Mouse (Mus musculus) myocyte (in vitro differentiated cells): ENCODE results near the gene Skp2. TPM values are rescaled to one million over a fixed set of nuclear protein-coding genes. Genes with fewer than 3 reads are reported as not detected.

Experiments
- H3K27me3 ChIP-seq: one replicate; pipeline ENCODE4 v1.6.1; 2011; ENCODE audit not compliant: control insufficient read depth, insufficient read depth, insufficient read length
- H3K36me3 ChIP-seq: one replicate; pipeline ENCODE4 v1.6.1; 2011; ENCODE audit not compliant: control insufficient read depth, insufficient read depth
- H3K4me2 ChIP-seq: one replicate; pipeline ENCODE4 v1.6.1; 2011; ENCODE audit warnings: low read depth, control low read depth
- H3K4me3 ChIP-seq: one replicate; pipeline ENCODE4 v1.5.1; 2011; ENCODE audit warnings: mild to moderate bottlenecking, control low read depth, moderate library complexity
- H3K79me2 ChIP-seq: one replicate; pipeline ENCODE4 v1.6.1; 2011; ENCODE audit not compliant: control insufficient read depth, insufficient read depth
- H3ac ChIP-seq: one replicate; pipeline ENCODE4 v1.6.1; 2011; ENCODE audit not compliant: control insufficient read depth, insufficient read length
- CEBPB ChIP-seq: IDR thresholded peaks from 2 replicates; pipeline ENCODE4 v1.6.1; 2011; ENCODE audit warnings: mild to moderate bottlenecking, moderate library complexity; ENCODE audit not compliant: poor library complexity, insufficient read depth, severe bottlenecking
- E2F4 ChIP-seq: IDR thresholded peaks from one replicate; pipeline ENCODE4 v1.6.1; 2011; ENCODE audit warnings: mild to moderate bottlenecking, control low read depth, moderate library complexity; ENCODE audit not compliant: insufficient read depth
- MAX ChIP-seq: IDR thresholded peaks from one replicate; pipeline ENCODE4 v1.6.1; 2011; ENCODE audit warnings: low read depth, mild to moderate bottlenecking, control low read depth
- MYOD1 ChIP-seq, 3 experiments: IDR thresholded peaks; one replicate each; pipeline ENCODE4 v1.6.1; 2011; ENCODE audit warnings: control low read depth in 2 of 3, low read depth in 2 of 3, mild to moderate bottlenecking in 2 of 3, moderate library complexity in 1 of 3; ENCODE audit not compliant: insufficient read length in 2 of 3, control insufficient read depth in 1 of 3
- MYOG ChIP-seq, 3 experiments: IDR thresholded peaks; one replicate each; pipeline ENCODE4 v1.6.1; 2011; ENCODE audit warnings: control low read depth in 2 of 3, low read depth in 2 of 3, mild to moderate bottlenecking in 2 of 3; ENCODE audit not compliant: insufficient read length in 2 of 3, control insufficient read depth in 1 of 3, insufficient read depth in 1 of 3
- POLR2A ChIP-seq: IDR thresholded peaks from one replicate; pipeline ENCODE4 v1.6.1; 2011; ENCODE audit warnings: low read depth, mild to moderate bottlenecking, control low read depth, moderate library complexity; ENCODE audit not compliant: insufficient read length
- POLR2AphosphoS2 ChIP-seq: IDR thresholded peaks from one replicate; pipeline ENCODE4 v1.6.1; 2011; ENCODE audit warnings: low read depth, control low read depth; ENCODE audit not compliant: insufficient read length
- REST ChIP-seq: IDR thresholded peaks from one replicate; pipeline ENCODE4 v1.6.1; 2011; ENCODE audit warnings: mild to moderate bottlenecking, control low read depth, moderate library complexity; ENCODE audit not compliant: insufficient read depth, insufficient read length
- SRF ChIP-seq: IDR thresholded peaks from one replicate; pipeline ENCODE4 v1.6.1; 2011; ENCODE audit warnings: low read depth; ENCODE audit not compliant: control insufficient read depth, insufficient read length
- TCF12 ChIP-seq: IDR thresholded peaks from one replicate; pipeline ENCODE4 v1.6.1; 2011; ENCODE audit warnings: mild to moderate bottlenecking, control low read depth; ENCODE audit not compliant: poor library complexity, insufficient read depth, severe bottlenecking
- TCF3 ChIP-seq: IDR thresholded peaks from one replicate; pipeline ENCODE4 v1.6.1; 2011; ENCODE audit warnings: low read depth, control low read depth; ENCODE audit not compliant: insufficient read length
- USF1 ChIP-seq: IDR thresholded peaks from one replicate; pipeline ENCODE4 v1.6.1; 2011; ENCODE audit warnings: low read depth, mild to moderate bottlenecking, control low read depth, moderate library complexity
- polyA plus RNA-seq: library from polyadenylated mRNA; unstranded; fragments of >200 nt; fragmentation: generic; extraction: Trizol; gene quantifications from one replicate; pipeline ENCODE4 v1.2.1, GENCODE M21; 2012; ENCODE audit warnings: missing spikeins

Gene Skp2
- polyA plus RNA-seq, 1 experiment, result 5.0 TPM

DNA sequence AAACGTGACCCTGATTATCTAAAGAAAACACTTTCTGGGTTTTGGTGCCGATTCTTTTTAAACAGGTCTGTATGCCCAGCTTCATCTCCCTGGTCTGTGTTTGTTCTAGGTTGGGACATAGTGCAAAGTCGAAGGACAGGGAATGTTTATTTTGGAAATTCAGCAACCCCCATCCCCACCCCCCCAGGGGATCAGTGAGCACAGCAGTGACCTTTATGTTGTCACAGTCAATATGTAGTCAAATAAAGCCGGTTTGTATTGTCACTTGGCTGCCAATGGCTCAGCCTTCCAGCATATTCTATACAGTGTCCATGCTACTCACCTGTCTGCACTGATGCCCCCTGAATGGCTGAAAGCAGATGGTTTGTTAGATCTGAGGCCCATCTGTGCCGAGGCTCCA is 40.6 kb downstream of the Skp2 start:
- H3K27me3 ChIP-seq, result no peaks in the 10 kb centered on the region
- no peak for TF ChIP-seq REST
- TF ChIP-seq TCF12, result no peak
- TF ChIP-seq TCF3, result no peak
- TF ChIP-seq MYOD1 (IDR thresholded peaks at IDR 0.05; ENCODE audit: control insufficient read depth in 1 of 3, insufficient read length in 2 of 3, low read depth in 2 of 3), result no peak
- no peak for TF ChIP-seq USF1
- no peak for TF ChIP-seq E2F4
- no peak for TF ChIP-seq MYOG (IDR thresholded peaks at IDR 0.05; ENCODE audit: control insufficient read depth in 1 of 3, insufficient read depth in 1 of 3, insufficient read length in 2 of 3, low read depth in 2 of 3)
- TF ChIP-seq SRF, result no peak
- no peak for TF ChIP-seq POLR2AphosphoS2
- TF ChIP-seq POLR2A, result no peak
- TF ChIP-seq CEBPB, result no peak
- no peak for TF ChIP-seq MAX

GRCm38 (mm10) chr15:9114131-9114530 is 41.1 kb downstream of the Skp2 start:
- H3K79me2 ChIP-seq, result no peaks in the 10 kb centered on the region
- TF ChIP-seq MYOD1 (IDR thresholded peaks at IDR 0.05; ENCODE audit: control insufficient read depth in 1 of 3, insufficient read length in 2 of 3, low read depth in 2 of 3) (no peak), TCF3 (no peak), TCF12 (no peak), MYOG (IDR thresholded peaks at IDR 0.05; ENCODE audit: control insufficient read depth in 1 of 3, insufficient read depth in 1 of 3, insufficient read length in 2 of 3, low read depth in 2 of 3) (no peak), POLR2A (no peak), SRF (no peak), REST (no peak), E2F4 (no peak), POLR2AphosphoS2 (no peak), USF1 (no peak), MAX (no peak), CEBPB (no peak)
- H3K4me3 ChIP-seq, result no peak overlapping the region
- H3K27me3 ChIP-seq, result no peaks in the 10 kb centered on the region
- H3ac ChIP-seq, result no peak overlapping the region
- H3K36me3 ChIP-seq, result peaks cover 80% of the 10 kb centered on the region
- no peak overlapping the region for H3K4me2 ChIP-seq

More for the DNA sequence above, 40.6 kb downstream of the Skp2 start:
- peaks cover 84% of the 10 kb centered on the region for H3K36me3 ChIP-seq
- no peaks in the 10 kb centered on the region for H3K79me2 ChIP-seq
- no peak overlapping the region for H3K4me3 ChIP-seq
- H3K4me2 ChIP-seq, result no peak overlapping the region
- H3ac ChIP-seq, result no peak overlapping the region

- Histone ChIP-seq H3K4me2 (no peak overlapping the region), H3K27me3 (no peaks in the 10 kb centered on the region), H3K79me2 (no peaks in the 10 kb centered on the region), H3K36me3 (peaks cover 78% of the 10 kb centered on the region), H3ac (no peak overlapping the region), H3K4me3 (no peak overlapping the region)
- TF ChIP-seq MYOG (IDR thresholded peaks at IDR 0.05; ENCODE audit: control insufficient read depth in 1 of 3, insufficient read depth in 1 of 3, insufficient read length in 2 of 3, low read depth in 2 of 3) (no peak), POLR2A (no peak), USF1 (no peak), CEBPB (no peak)
Observed at GRCm38 (mm10) chr15:9113556-9113955, 41.7 kb downstream of the Skp2 start.

DNA sequence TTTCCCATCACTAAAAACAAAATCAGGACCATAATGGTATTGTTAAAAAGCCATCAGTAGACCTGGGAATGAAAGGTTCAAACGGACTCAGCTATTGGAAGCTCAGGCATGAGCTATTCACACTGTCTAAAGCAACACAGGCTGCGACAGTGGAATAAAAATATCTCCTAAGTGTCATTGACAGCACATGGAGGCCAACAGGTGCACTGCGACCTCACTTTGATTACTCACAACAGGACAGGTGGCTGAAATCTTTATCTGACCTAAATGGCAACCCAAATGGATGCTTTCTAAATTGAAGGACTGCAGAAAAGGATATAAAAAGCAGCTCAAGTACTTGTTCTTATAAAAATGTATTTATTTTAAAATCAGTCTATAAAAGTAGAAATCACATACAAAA is 43.6 kb downstream of the Skp2 start:
- no peak overlapping the region for H3K4me2 ChIP-seq
- no peaks in the 10 kb centered on the region for H3K27me3 ChIP-seq
- H3ac ChIP-seq, result no peak overlapping the region
- no peak for TF ChIP-seq CEBPB
- TF ChIP-seq MAX, result no peak
- TF ChIP-seq USF1, result no peak
- peak; percentile 76 to 97 (median 88) for TF ChIP-seq MYOD1 (IDR thresholded peaks at IDR 0.05; ENCODE audit: control insufficient read depth in 1 of 3, insufficient read length in 2 of 3, low read depth in 2 of 3)
- TF ChIP-seq TCF12, result peak; percentile 41
- no peak for TF ChIP-seq POLR2AphosphoS2
- TF ChIP-seq MYOG (IDR thresholded peaks at IDR 0.05; ENCODE audit: control insufficient read depth in 1 of 3, insufficient read depth in 1 of 3, insufficient read length in 2 of 3, low read depth in 2 of 3), result peak in 2 of 3 experiments; percentile 33 to 48
- no peak for TF ChIP-seq POLR2A
- TF ChIP-seq E2F4, result no peak
- no peak for TF ChIP-seq REST
- H3K79me2 ChIP-seq, result no peaks in the 10 kb centered on the region
- no peak overlapping the region for H3K4me3 ChIP-seq
- H3K36me3 ChIP-seq, result peaks cover 73% of the 10 kb centered on the region

DNA sequence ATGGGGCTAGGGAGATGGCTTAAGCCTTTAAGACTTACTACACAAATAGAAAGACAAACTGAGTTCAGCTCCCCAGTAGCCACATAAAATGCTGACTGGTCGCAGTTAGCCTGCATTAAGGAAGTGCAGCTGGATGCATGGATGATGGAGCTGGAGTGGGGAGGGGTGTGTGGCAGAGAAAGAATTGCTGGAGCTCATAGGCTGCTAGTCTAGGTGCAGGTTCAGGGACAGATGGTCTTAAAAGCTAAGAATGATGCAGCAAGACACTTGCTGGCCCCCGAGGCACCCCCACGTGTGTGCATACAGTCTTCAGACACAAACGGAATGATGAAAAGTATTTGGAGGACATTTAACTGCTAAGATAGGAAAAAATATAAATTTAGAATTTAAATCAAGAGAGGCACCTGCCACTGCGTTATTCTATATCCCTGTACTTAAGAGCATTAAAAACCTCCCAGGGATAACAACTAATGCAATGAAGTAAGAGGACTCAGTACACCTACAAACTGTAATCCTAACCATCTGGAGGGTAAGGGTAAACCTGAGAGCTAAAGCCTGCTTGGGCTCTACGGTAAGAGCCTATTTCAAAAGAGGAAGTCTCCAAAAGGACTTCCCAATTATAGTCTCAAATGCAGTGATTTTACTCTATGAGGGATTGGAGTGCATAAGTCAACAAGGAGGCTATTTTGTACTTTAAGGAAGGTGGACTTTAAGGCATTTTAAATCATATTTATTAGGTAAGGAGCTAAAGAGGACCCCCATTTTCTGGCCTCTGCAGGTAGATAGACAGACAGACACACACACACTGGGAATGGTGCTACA is 44.5 kb downstream of the Skp2 start:
- no peak overlapping the region for H3ac ChIP-seq
- no peak overlapping the region for H3K4me2 ChIP-seq
- H3K79me2 ChIP-seq, result no peaks in the 10 kb centered on the region
- no peak overlapping the region for H3K4me3 ChIP-seq
- H3K36me3 ChIP-seq, result peaks cover 64% of the 10 kb centered on the region
- TF ChIP-seq MYOD1 (IDR thresholded peaks at IDR 0.05; ENCODE audit: control insufficient read depth in 1 of 3, insufficient read length in 2 of 3, low read depth in 2 of 3) (no peak), MAX (no peak), POLR2AphosphoS2 (no peak), TCF12 (no peak), E2F4 (no peak), SRF (no peak), TCF3 (no peak), USF1 (no peak)
- H3K27me3 ChIP-seq, result no peaks in the 10 kb centered on the region
